Mouse (Mus musculus) left cerebral cortex, postnatal 4 days (tissue): ENCODE measurements around the gene Cd44. TPM values are rescaled to one million over a fixed set of nuclear protein-coding genes. Genes with fewer than 3 reads are reported as not detected.

Experiments
- DNase-seq: peaks from one replicate; pipeline ENCODE4 v3.0.0-alpha.2; 2022
- intact Hi-C: fragments of 180-260 bp; cut with DNase I; formaldehyde crosslinking; loops from one replicate; pipeline ENCODE4 v1.15.1; 2025
- total RNA-seq, 2 experiments: library from RNA; stranded (reverse); gene quantifications; 2 replicates each; pipeline ENCODE4 v1.2.3; 2021

Gene Cd44
- total RNA-seq, 2 experiments from 2014 or later: 10.6 to 11.0 TPM

DNA sequence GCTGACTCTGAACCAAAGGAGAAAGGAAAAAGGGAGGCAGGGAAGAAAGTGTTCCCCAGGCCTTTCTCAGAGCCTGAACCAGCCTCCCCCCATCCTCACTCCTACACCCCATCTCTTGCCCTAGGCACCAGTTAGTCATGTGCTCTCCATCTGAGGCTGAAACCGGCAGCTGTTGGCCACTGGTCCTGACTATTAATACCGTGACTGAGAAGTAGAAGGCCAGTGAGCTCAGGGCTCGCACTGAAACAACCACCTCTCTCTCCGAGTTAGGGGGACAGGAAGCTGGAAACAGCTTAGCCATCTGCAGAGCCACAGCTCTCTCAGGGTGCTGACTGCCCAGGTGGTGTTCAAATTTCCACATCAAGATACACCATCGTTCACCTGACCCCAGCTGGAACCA is 13.2 kb upstream of the Cd44 start:
- intact Hi-C loops: no loop called here
- no peak for DNase-seq

- intact Hi-C loops: no loop called here
- no peak for DNase-seq
These were observed 12.5 kb upstream of the Cd44 start for GRCm38 (mm10) chr2:102913833-102914545.

- intact Hi-C loops: no loop called here
- no peak for DNase-seq
These were observed 11.5 kb upstream of the Cd44 start for GRCm38 (mm10) chr2:102912951-102913350.

DNA sequence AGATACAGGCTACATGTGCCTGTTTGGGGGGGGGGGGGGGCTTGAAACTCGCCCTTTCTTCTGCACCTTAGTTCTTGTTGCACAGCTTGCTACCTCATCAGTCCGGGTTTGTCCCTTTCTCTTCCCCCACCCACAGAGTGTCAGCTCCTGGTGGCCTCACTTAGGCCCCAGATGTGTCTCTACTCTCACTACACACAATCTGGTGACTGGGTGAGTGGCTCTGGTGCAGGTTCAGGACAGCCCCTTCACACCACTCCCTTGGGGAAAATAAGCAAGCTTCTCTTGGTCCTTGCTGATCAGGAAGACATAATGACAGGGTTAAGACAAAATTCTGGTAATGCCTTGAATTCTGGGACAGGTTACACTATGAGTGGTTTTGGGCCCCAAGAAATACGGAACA is 11.0 kb upstream of the Cd44 start:
- DNase-seq: no peak
- intact Hi-C loops: no loop called here

DNA sequence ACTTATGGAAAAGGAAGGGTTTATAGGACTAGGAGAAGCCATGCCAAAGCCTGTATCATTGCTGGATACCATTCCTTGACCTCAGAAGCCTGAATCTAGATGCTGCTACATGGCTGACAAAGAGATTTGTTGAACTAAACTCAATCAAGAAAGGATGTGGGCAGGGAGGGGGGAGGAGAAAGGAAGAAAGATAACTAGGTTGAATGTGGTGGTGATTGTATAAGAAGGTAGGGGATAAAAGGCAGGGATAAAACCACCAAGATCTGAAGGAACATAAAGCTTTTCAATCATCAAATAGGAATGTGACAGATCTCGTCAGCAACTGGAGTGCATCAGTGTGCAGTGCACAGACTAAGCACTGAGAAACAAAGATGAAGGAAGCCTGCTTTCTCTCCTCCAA is 7.9 kb upstream of the Cd44 start:
- no peak for DNase-seq
- intact Hi-C loops: no loop called here

DNA sequence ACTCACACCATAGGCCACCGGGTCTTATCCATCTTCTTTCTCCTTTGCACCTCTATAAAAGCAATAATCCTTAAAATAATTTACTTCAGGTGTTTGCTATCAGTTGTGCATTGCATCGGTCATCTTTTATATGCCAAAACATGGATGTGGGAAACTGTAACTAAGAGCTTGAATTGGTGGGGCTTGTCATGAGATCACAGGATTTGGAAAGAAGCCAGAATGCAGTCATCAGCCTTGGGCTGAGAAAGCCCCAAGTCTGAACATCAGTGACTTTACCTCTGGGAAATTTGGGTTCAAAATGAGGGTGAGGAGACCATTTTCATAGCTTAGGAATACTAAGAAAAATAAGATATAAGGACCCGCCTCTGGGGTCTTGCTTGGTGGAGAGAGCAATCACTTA is 4.1 kb upstream of the Cd44 start:
- intact Hi-C loops: no loop called here

DNA sequence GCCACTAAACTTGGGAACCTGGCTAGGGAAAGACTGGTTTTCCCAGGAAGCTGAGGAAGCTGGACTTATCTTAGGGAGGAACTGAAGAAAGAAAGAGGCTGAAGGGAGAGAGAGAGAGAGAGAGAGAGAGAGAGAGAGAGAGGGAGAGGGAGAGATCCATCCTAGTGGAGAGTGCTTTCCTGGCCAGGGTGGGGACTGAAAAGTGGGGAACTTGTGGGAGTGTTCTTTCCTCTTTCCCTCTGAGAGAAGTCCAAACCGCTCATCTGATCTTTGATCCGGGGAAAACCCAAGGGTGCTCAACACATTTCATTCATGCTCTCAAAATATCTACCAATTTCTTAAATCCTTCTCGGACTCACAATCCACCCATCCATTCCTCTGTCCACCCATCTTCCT is 361 bp upstream of the Cd44 start:
- intact Hi-C loops: no loop called here
- DNase-seq: no peak

More for the DNA sequence above, 4.1 kb upstream of the Cd44 start:
- DNase-seq: no peak

DNA sequence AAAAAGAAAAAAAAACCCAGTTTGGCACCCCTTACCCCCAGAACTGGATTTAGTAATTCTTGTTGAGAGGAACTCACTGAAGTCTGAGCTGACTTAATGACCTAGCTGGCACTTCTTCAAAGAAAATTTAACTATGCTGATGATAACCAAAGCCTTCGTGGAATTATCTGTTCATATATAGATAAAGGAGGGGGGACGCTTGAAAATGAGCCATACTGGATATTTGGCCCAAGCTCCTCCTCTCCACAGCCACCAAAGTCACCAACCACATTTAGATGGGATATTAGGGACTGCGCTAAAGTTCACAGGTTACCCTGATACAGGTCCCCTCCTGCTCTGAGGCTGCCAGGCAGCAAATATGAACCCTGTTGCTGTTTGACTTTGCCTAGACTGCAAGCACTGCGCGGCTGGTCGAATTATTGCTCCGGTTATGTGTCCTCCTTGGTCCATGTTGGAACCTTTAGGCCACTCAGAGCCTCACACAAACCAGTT is 1.2 kb downstream of the Cd44 start:
- intact Hi-C loops: no loop called here
- DNase-seq: no peak

DNA sequence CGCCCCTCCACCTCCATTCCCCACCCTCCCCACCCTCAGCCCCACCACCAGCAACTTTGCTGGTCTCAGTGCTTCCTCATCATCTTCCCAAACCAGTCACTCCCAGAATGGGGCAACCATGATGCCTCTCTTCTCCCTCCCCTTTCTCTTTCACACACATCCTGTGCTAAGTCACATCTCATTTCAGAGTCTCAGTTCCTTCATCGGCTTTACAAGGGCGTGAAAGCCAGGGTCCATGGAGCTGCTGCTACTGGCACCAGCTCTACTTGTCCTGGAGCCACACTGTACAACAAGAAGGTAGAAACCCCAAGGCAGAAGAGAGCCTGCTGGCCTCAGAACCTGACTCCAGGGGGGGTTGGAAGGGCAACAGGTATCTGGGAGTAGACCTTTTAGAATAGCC is 2.2 kb downstream of the Cd44 start:
- intact Hi-C loops: no loop called here

GRCm38 (mm10) chr2:102898585-102898984 is 2.9 kb downstream of the Cd44 start:
- no peak for DNase-seq
- intact Hi-C loops: no loop called here

More for the DNA sequence above, 2.2 kb downstream of the Cd44 start:
- DNase-seq: no peak

DNA sequence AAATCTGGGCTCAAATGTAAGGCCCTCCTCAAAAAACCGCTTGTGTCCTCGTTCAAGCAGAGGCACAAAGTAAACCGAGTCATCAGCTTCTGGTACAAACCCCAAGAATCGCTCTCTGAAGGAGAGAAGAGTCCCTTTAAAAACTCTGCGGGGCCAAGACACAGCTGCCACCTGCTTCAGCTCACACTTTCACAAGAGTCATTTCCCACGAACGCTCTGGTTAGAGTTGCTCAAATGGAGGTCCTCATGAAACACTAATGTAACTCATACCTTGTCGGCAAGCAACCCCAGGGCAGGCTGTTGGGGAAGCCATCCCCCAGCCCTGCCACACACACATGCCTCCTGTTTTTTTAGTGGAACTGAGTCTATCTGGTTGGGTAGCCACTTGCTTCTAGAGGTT is 5.3 kb downstream of the Cd44 start:
- intact Hi-C loops: no loop called here
- no peak for DNase-seq

DNA sequence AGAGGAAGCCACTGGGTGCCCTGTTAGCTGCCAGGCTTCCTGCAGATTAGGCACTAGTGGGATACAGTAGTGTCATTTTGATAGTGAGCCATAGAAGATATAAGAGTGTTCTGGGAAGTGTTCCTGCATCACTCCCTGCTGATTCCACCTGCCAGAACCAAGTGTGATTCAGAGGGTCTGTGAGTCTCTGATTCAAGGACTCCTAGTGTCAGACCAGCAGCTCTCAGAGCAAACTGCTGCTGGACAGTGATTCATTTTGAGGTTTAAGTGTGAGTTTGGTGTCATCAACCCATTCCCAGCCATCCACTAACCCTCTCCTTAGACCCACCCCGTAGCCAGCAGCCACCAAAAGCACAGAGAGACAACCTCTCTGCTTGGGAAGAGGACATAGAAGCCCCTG is 6.3 kb downstream of the Cd44 start:
- intact Hi-C loops: no loop called here
- no peak for DNase-seq

- no peak for DNase-seq
- intact Hi-C loops: no loop called here
These were observed 6.7 kb downstream of the Cd44 start for GRCm38 (mm10) chr2:102894785-102895184.

- DNase-seq: no peak
- intact Hi-C loops: no loop called here
These were observed 12.7 kb downstream of the Cd44 start for GRCm38 (mm10) chr2:102888688-102889225.

- DNase-seq: no peak
- intact Hi-C loops: no loop called here
These were observed 14.3 kb downstream of the Cd44 start for GRCm38 (mm10) chr2:102887137-102887536.

- DNase-seq: no peak
- intact Hi-C loops: no loop called here
These were observed 15.0 kb downstream of the Cd44 start for GRCm38 (mm10) chr2:102886306-102886935.

DNA sequence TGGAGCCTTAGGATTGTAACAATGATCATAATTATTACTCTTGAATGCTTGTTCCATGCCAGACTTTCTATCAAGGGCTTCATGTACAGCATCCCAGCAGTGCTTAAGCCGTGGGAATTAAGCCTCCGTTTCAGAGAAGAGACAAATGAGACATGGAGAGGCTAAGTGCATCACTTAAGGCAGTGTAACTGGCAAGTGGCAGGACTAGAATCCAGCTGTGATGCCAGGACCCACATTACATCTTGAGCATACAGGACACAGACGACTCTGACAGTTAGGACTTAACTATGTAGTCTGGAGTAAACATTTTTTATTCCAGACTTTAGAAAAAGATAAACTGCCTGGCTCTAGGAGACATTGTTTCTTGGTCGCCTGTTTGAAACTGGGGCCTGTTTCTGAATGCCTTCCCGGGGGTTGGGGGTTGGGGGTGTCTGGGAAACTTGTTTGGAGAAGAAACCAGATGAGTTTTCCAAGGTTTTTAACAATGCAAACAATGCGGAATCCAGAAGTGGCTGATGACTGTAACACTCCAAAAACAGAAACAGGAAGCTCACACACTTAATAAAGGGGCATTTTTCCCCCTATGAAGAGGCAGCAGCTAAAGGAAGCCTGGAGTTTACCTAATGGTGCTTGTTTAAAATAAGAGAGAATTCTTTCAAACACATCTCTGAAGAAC is 18.7 kb downstream of the Cd44 start:
- intact Hi-C loops: no loop called here
- DNase-seq: no peak

DNA sequence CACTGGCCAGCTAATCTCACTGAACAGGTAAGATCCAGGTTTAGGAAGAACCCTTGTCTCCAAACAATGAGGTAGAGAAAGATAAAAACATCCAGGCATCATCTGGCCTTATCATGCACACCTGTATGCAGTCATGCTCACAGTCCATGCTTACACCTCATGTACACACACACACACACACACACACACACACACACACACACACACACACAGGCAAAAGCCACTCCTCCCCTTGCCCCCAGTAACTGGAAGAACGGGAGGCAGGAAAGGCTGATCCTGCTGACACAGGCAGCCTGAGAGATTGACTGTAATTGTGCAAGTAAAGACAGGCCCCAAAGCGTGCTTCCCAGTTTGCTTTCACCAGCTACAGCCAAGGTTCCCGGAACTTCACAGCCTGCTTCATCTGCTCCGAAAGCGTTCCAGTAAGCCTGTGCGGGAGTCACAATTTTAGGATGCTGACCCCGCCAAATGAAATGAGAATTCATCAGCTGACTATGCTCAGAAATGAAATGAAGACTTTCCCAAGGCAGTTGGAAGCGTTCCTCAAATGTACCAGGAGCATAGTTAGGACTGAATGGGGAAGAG is 19.4 kb downstream of the Cd44 start:
- intact Hi-C loops: no loop called here
- DNase-seq: no peak

GRCm38 (mm10) chr2:102878513-102878912 is 23.0 kb downstream of the Cd44 start:
- intact Hi-C loops: no loop called here
- no peak for DNase-seq

DNA sequence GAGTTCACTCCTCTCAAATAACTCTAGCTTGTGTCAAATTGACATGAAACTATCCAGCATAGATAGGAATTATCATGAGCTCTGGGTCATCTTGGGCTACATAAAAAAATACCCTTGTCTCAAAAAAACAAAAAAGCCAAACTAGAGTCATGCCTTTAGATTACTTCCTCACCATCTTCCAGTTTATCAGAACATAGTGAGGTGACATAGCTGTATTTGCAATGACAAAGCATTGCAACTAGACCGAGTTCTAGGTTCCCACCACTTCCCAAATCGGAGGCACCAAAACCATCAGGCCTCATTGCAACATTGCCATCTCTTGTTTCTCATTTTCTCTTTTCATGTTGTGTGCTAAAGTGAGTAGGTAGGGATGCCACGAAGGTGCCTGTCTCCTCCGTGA is 24.0 kb downstream of the Cd44 start:
- intact Hi-C loops: no loop called here
- DNase-seq: no peak

- no peak for DNase-seq
- intact Hi-C loops: no loop called here
These were observed 25.3 kb downstream of the Cd44 start for GRCm38 (mm10) chr2:102876141-102876540.
